Mouse (Mus musculus) midbrain, postnatal 0 days (tissue): ENCODE measurements around the gene Oser1. TPM values are rescaled to one million over a fixed set of nuclear protein-coding genes. Genes with fewer than 3 reads are reported as not detected.

ENCODE experiments used
- ATAC-seq: fragments of 200-750 bp; cut with Nextera tagmentation; 2 replicates; pipeline ENCODE4 v1.8.0; 2017; ENCODE audit warnings: moderate number of reproducible peaks, mild to moderate bottlenecking, moderate TSS enrichment, moderate library complexity; ENCODE audit not compliant: low FRiP score
- DNase-seq: peaks from one replicate; pipeline ENCODE4 v3.0.0-alpha.2; 2015; ENCODE audit warnings: low spot score
- H3K27ac ChIP-seq: fragments of 300-500 bp; sonication (generic); 2 replicates; pipeline ENCODE4 v1.5.1; 2014; ENCODE audit warnings: low read depth, mild to moderate bottlenecking, low read length, mixed read lengths
- H3K27me3 ChIP-seq: fragments of 300-500 bp; sonication (generic); 2 replicates; pipeline ENCODE4 v1.6.1; 2014; ENCODE audit warnings: low read length, control low read depth, mixed read lengths; ENCODE audit not compliant: insufficient read depth
- H3K36me3 ChIP-seq: fragments of 300-500 bp; sonication (generic); 2 replicates; pipeline ENCODE4 v1.6.1; 2014; ENCODE audit warnings: low read length, control low read depth, mixed read lengths; ENCODE audit not compliant: insufficient read depth
- H3K4me1 ChIP-seq: fragments of 300-500 bp; sonication (generic); 2 replicates; pipeline ENCODE4 v1.6.1; 2014; ENCODE audit warnings: mild to moderate bottlenecking, control low read depth, antibody characterized with exemption, low read length, mixed read lengths; ENCODE audit not compliant: insufficient read depth
- H3K4me2 ChIP-seq: fragments of 300-500 bp; sonication (generic); 2 replicates; pipeline ENCODE4 v1.6.1; 2014; ENCODE audit warnings: low read depth, mild to moderate bottlenecking, low read length, mixed read lengths; ENCODE audit not compliant: poor library complexity, severe bottlenecking
- H3K4me3 ChIP-seq: fragments of 300-500 bp; sonication (generic); 2 replicates; pipeline ENCODE4 v1.5.1; 2014; ENCODE audit warnings: low read depth, mild to moderate bottlenecking, low read length, moderate library complexity
- H3K9ac ChIP-seq: fragments of 300-500 bp; sonication (generic); replicated peaks from 2 replicates; pipeline ENCODE4 v1.6.1; 2014; ENCODE audit warnings: mild to moderate bottlenecking, low read length, moderate library complexity, mixed read lengths; ENCODE audit not compliant: poor library complexity, severe bottlenecking
- H3K9me3 ChIP-seq: fragments of 300-500 bp; sonication (generic); 2 replicates; pipeline ENCODE4 v1.6.1; 2016; ENCODE audit warnings: low read length, control low read depth
- CTCF ChIP-seq: IDR thresholded peaks from 2 replicates; pipeline ENCODE4 v1.5.1; 2016; ENCODE audit warnings: antibody characterized with exemption, mild to moderate bottlenecking
- WGBS: fragments of 180-500 bp; shearing (Covaris S2); extraction: QIAGEN DNeasy Blood & Tissue Kit; methylation state at CpG from one replicate; pipeline ENCODE4 v1.1.7; 2014; 5-methylcytosine and 5-hydroxymethylcytosine counted together
- polyA plus RNA-seq: library from polyadenylated mRNA; unstranded; fragments of >200 nt; fragmentation: Nextera tagmentation; extraction: Ambion mirVana; gene quantifications from 2 replicates; pipeline ENCODE4 v1.2.1, GENCODE M21; 2015
- total RNA-seq: library from RNA; depleted of rRNA; stranded (reverse); fragments of >200 nt; gene quantifications from 2 replicates; pipeline ENCODE4 v1.2.3, GENCODE M21; 2014

Gene Oser1
- total and polyA plus RNA-seq, 2 experiments from 2014 or later: 29.9 to 63.8 TPM

GRCm38 (mm10) chr2:163439488-163439887 lies 15.0 kb upstream of the Oser1 start:
- ATAC-seq (no peak), DNase-seq (no peak)
- peaks cover 24% of the 10 kb centered on the region; the same call in 1 of the 2 replicates for H3K4me1 ChIP-seq
- H3K4me2 ChIP-seq: peak overlapping the region; percentile 87
- H3K36me3 ChIP-seq: peaks cover 5% of the 10 kb centered on the region; the same call in 1 of the 2 replicates
- H3K27ac ChIP-seq: no peak overlapping the region
- H3K9ac ChIP-seq: peak overlapping the region; percentile 95
- TF ChIP-seq CTCF: no peak
- WGBS: 79% methylated on average over 1 of the region's 1 CpGs
- no peaks in the 10 kb centered on the region for H3K9me3 ChIP-seq
- no peaks in the 10 kb centered on the region for H3K27me3 ChIP-seq
- peak overlapping the region; percentile 60 for H3K4me3 ChIP-seq

GRCm38 (mm10) chr2:163438619-163439451 lies 14.3 kb upstream of the Oser1 start:
- peak; percentile 47 for ATAC-seq
- Histone ChIP-seq H3K4me1 (peaks cover 24% of the 10 kb centered on the region; the same call in 1 of the 2 replicates), H3K27ac (peak overlapping the region; percentile 90), H3K27me3 (no peaks in the 10 kb centered on the region), H3K36me3 (peaks cover 5% of the 10 kb centered on the region; the same call in 1 of the 2 replicates), H3K9ac (peak overlapping the region; percentile 95), H3K4me3 (peak overlapping the region; percentile 60), H3K4me2 (peak overlapping the region; percentile 87), H3K9me3 (no peaks in the 10 kb centered on the region)
- WGBS: 1% methylated on average over 30 of the region's 30 CpGs
- TF ChIP-seq CTCF: no peak
- peak; percentile 72 for DNase-seq

- under 1% methylated on average over 12 of the region's 18 CpGs for WGBS
- peak within 1 kb of the TSS; percentile 95 for H3K9ac ChIP-seq
- ATAC-seq (peak; percentile 87), DNase-seq (peak; percentile 86)
- no peaks in the 10 kb centered on the region for H3K27me3 ChIP-seq
- peak within 1 kb of the TSS; percentile 60 for H3K4me3 ChIP-seq
- peak within 1 kb of the TSS; percentile 87 for H3K4me2 ChIP-seq
- peaks cover 24% of the 10 kb centered on the region; the same call in 1 of the 2 replicates for H3K4me1 ChIP-seq
- TF ChIP-seq CTCF: no peak; the same call in 1 of the 2 replicates
- peak within 1 kb of the TSS; percentile 90 for H3K27ac ChIP-seq
- H3K9me3 ChIP-seq: no peaks in the 10 kb centered on the region
- H3K36me3 ChIP-seq: peaks cover 5% of the 10 kb centered on the region; the same call in 1 of the 2 replicates
Observed at GRCm38 (mm10) chr2:163438246-163438618, 13.7 kb upstream of the Oser1 start, which contains the start of gene Gdap1l1. Gene Gdap1l1, plus strand, starts transcription at chr2:163438476.

GRCm38 (mm10) chr2:163437800-163438199 lies 13.3 kb upstream of the Oser1 start:
- peaks cover under 1% of the 10 kb centered on the region; the same call in 1 of the 2 replicates for H3K36me3 ChIP-seq
- H3K4me2 ChIP-seq: peak overlapping the region; percentile 87
- WGBS: 35% methylated on average over 4 of the region's 4 CpGs
- no peak for TF ChIP-seq CTCF
- ATAC-seq: peak; percentile 18; the same call in 1 of the 2 replicates
- no peaks in the 10 kb centered on the region for H3K9me3 ChIP-seq
- H3K27ac ChIP-seq: peak overlapping the region; percentile 90
- peak overlapping the region; percentile 95 for H3K9ac ChIP-seq
- peaks cover 24% of the 10 kb centered on the region; the same call in 1 of the 2 replicates for H3K4me1 ChIP-seq
- H3K4me3 ChIP-seq: peak overlapping the region; percentile 60
- no peaks in the 10 kb centered on the region for H3K27me3 ChIP-seq
- DNase-seq: no peak

- H3K27me3 ChIP-seq: no peaks in the 10 kb centered on the region
- no peak overlapping the region for H3K4me2 ChIP-seq
- H3K27ac ChIP-seq: no peak overlapping the region
- ATAC-seq (no peak), DNase-seq (peak; percentile 35)
- no peak overlapping the region for H3K9ac ChIP-seq
- H3K4me3 ChIP-seq: no peak overlapping the region
- no peak for TF ChIP-seq CTCF
- 14% methylated on average over 4 of the region's 4 CpGs for WGBS
- H3K9me3 ChIP-seq: no peaks in the 10 kb centered on the region
- no peaks in the 10 kb centered on the region for H3K36me3 ChIP-seq
- peaks cover 7% of the 10 kb centered on the region; the same call in 1 of the 2 replicates for H3K4me1 ChIP-seq
Observed at GRCm38 (mm10) chr2:163433971-163434370, 9.5 kb upstream of the Oser1 start.

- ATAC-seq: no peak
- Histone ChIP-seq H3K4me3 (no peak overlapping the region), H3K36me3 (no peaks in the 10 kb centered on the region), H3K4me1 (no peaks in the 10 kb centered on the region), H3K27me3 (no peaks in the 10 kb centered on the region), H3K4me2 (no peak overlapping the region), H3K9me3 (no peaks in the 10 kb centered on the region), H3K27ac (no peak overlapping the region), H3K9ac (no peak overlapping the region)
- no peak for TF ChIP-seq CTCF
- 89% methylated on average over 9 of the region's 9 CpGs for WGBS
- no peak for DNase-seq
Observed at GRCm38 (mm10) chr2:163431289-163431688, 6.8 kb upstream of the Oser1 start.
